Mouse (Mus musculus) embryo, embryonic 10 days (tissue): ENCODE measurements around the gene Fam89a.

Experiments used
- DNase-seq: peaks from one replicate; pipeline ENCODE4 v3.0.0-alpha.2; 2015; ENCODE audit warnings: low spot score

The Fam89a gene

DNA sequence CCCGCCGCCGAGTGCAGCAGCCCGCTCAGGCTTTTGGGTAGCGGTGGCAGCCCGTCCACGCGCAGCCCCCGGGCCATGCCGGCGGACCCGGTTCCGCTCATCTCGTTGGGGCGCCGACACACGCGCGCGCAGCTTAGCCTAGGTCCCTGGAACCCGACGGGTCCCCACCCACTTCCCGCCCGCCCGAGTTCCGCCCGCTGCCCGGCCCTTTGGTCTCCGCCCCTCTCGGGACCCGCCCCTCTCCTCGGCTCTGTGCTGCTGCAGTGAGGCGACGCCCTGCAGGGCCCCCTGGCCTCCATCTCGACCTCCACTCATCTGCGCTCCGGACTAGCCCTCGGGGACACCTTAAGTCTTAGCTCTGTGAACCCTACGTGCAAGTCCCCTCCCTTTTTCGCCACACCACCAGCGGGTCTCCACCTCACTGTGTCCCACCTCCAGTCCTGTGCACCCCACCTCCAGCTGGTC is at the start of gene Fam89a:
TSS of gene Fam89a (minus strand) at position 124 of the 465 bp plus-strand sequence.
- peak; percentile 73 for DNase-seq

DNA sequence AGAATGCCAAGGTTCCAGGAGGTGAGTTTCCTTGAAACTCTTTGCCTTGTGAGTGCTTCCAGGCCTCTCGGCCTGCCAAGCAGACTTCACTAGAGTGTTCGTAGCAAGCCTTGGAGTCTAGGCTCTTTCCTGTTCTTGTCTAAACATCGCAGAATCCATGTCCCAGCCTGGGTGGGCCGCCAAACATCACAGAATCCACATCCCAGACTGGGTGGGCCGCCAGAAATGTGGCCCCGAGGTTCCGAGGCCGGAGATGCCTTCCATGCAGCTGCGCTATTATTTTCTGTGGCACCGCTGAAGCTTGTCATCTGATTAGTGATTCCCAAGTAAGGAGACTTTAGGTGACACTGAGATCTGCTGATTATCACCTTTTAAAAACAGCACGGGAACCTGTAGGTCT is 48.9 kb upstream of the Fam89a start:
- DNase-seq = no peak

DNA sequence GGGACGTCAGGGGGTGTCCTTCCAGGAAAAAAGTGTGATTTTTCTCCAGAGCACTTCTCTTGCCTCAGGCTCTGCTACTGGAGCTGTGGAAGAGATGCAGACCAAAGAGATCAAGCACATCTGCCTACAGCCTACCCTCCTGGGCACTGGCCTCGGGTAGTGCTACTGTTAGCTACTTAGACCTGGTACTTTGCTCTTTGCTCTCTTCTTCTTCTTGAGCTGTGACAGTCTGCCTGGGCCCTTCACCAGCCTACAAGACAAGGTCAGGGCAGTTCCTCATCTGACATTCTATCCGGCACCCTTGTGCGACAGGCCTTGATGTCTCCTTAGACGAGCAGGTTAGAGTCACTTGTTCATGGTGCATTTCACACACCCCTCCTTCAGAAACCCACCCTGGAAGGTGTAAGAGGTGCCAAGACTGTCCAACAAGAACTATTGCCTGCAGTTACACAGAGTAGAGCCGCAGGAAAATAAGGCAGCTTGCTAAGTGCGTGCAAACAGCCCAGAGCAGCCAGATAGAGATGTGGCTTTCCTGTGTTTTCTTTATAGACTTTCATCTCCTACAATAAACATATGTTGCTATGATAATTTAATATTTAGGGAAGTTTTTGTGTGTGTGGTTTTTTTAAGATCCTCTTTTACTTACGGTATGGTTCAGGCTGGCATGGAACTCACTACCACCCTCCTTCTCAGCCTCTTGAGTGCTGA is 44.3 kb upstream of the Fam89a start:
- DNase-seq = no peak

DNA sequence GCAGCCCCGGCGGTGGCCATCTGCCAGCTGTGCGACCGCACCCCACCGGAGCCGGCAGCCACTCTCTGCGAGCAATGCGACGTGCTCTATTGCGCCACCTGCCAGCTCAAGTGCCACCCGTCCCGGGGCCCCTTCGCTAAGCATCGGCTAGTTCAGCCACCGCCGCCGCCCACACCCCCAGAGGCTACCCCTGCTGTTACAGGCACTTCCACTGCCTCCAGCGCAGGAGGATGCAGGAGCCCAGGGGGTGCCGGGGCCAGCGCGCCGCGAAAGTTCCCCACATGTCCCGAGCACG is 42.8 kb upstream of the Fam89a start:
- peak; percentile 76 for DNase-seq

DNA sequence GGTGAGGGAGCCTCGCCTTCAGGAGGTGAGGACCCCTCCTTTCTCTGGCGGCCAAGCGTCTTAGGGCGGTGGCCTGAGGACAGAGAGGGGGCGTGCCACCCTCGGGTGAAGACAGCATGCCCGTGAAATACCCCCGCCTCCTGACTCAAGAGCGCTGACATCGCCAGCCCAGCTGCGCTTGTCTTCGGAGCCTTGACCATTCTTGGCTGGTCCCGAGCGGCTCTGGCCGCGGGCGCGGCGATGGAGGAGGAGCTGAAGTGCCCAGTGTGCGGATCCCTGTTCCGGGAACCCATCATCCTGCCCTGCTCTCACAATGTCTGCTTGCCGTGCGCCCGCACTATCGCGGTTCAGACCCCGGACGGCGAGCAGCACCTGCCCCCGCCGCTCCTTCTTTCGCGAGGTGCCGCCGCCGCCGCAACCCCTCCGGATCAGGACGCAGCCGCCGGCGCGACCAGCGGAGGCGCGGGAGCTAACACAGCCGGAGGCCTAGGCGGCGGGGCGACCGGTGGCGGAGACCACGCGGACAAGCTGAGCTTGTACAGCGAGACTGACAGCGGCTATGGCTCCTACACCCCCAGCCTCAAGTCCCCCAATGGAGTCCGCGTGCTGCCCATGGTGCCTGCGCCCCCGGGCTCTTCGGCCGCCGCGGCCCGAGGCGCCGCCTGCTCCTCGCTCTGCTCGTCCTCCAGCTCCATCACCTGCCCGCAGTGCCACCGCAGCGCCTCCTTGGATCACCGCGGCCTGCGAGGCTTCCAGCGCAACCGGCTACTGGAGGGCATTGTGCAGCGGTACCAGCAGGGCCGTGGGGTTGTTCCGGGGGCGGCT is 42.2 kb upstream of the Fam89a start:
- DNase-seq = no peak

DNA sequence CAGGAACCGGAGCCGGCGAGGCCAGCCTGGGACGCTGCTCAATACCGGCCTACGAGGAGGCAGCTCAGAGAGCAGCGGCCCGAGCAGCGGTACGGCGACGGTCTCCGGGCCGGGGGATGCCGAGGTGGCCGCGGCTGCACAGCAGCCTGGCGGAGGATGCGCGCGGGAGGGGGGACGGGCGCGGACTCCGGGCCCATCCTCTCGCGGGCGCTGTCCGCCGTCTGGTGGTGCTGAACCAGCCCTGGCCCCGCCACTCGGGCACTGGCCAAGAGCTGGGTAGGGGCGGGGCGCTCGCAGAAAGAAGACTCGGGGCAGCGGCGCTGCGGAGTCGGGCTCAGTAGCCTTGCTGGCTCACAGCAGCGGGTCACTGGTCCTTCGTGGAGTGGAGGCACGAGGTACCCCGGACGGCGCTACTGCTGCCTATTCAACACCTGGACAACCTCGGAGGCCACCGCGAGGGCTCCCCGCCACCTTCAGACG is 41.6 kb upstream of the Fam89a start:
- peak; percentile 91 for DNase-seq

DNA sequence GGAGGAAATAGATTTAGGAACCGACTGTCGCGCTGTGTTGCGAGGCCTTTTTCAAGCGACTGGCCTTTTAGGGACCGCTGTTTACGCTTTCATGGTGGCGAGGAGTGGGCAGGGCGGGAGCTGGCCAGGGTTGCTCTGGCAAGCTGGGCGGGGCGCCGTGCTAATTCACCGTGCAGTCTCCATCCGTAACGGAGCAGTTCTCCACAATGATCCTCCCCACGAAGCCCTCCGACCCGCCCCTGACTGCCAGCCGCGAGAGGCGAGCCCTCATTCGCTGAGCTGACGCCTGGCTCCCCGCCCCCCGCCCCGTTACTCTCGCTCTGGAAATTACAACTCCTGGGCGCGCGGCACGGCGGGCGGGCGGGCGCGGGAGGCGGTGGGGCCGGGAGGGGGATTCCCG is 41.1 kb upstream of the Fam89a start, which contains the start of gene Trim67:
TSS of gene Trim67 (plus strand) at position 385 of the 400 bp plus-strand sequence.
- peak; percentile 91 for DNase-seq

DNA sequence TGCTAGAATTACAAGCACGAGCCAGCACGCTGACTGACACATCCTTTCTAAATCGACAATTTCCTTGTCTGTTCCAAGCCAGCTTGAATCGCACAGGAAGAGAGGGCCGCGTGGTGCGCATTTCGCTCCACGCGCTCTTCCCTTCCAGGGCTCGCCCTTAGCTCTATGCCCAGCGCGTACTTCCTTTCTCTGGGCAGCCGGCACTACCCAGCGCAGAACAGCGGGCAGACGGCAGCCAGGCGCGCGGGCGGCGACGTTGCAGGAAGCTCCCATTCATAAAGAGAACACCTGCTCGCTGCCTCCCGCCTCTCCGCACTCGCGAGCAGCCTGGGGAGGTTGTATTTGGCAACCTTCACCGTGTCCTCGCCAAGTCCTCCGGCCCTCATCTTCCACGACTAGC is 40.6 kb upstream of the Fam89a start:
- peak; percentile 41 for DNase-seq

DNA sequence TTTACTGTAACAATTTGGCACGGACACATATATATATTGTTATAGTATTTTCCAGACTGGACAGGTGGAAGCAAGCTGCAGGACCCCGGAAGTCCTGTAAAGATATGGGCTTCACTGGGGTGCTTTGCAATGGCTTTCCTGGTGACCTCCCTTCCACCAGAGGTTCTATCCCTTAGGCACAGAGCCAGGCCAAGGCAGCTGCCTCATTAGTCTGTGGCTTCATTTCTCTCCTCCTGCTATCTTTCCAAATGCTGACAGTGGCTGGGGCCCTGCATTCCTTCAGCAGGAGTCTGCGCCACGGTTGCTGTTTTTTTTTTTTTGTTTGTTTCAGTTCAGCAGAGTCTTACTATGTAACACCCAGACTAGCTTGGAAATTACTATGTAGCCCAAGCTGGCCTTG is 40.1 kb upstream of the Fam89a start:
- DNase-seq = no peak

DNA sequence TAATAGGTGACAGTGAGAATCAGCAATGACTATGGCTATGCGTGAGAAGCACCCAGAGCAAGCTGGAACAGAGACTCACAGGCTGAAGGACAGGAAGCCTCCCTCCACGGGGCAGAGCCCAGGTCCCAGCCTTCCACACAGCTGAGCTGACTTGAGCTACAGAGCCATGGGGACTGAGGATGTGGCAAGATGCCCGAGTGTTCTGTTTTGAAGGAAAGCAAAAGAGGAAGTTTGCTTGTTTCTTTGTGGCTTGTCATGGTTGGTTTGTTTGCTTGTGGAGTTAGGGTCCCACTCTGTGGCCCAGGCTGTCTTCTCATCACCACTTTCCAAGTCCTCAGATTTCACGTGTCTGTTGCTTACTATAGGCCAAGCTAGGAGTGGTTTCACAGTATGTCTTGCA is 39.0 kb upstream of the Fam89a start:
- no peak for DNase-seq

DNA sequence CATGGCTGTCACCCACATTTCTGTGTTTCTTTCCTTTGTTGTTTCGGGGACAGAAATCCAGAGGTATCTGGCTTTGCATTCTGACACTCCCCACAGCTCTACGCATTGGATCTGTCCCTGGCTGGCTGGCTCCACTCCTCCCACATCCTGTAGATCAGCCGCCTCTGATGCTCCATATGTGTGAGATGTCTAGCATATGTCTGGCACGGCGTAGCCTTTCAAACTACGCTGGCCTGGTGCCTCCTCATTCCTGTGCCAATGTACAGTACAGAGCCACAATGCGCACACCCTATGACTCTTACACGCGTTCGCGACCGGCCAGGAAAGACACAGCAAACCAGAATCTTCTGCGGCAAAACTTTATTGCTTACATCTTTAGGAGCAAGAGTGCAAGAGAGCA is 33.0 kb upstream of the Fam89a start:
- DNase-seq = no peak

DNA sequence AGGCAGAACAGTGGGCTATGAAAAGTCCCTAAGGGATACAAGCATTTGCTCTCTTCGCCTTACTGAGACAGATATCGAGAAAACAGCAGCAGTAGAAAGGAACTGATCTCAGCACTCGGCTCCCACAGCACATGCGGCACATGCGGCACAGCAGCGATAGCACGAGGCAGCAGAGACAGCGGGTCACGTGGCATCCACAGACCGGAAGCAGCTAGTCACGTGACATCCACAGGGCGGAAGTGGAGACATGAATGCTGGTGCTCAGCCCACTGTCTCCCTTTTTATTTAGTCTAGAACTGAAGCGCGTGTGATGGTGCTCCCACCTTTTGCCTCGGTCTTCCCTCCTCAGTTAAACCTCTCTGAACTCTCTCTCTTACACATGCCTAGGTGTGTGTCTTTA is 31.6 kb upstream of the Fam89a start:
- no peak for DNase-seq

DNA sequence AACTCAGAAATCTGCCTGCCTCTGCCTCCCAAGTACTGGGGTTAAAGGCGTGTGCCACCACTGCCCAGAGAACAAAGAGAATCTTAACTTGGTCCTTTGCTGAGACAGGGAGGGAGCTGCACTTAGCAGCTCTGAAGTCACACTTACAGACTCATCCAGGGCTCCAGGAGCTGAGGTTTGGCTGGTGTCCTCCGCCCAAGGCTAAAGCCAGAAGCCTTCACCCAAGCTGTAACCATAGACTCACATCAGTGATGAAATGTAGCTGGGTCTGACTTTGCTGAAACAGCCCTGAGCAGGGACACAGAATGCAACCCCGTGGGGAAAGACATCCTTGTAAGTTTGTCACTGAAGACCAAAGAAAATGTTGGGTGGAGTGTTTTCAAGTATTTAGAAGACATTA is 30.8 kb upstream of the Fam89a start:
- DNase-seq = no peak

DNA sequence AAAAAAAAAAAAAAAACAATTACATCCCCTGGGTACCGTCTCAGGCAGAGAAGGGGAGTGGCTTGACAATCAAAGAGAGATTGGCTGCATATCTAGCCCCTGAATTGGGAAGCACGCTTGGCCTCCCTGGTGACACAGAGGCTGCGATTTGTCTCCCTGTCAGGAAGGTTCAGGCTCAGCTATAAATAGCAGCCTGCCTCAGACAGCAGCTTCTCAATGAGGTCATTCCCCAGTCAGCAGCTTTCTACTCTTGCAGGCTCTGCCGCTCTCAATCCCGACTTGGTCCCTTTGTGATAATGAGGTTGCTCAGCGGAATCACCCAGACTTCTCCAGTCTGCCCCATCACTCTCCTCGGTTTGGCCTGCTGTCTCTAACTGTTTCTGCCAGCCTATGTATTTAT is 28.6 kb upstream of the Fam89a start:
- DNase-seq = peak; percentile 78

DNA sequence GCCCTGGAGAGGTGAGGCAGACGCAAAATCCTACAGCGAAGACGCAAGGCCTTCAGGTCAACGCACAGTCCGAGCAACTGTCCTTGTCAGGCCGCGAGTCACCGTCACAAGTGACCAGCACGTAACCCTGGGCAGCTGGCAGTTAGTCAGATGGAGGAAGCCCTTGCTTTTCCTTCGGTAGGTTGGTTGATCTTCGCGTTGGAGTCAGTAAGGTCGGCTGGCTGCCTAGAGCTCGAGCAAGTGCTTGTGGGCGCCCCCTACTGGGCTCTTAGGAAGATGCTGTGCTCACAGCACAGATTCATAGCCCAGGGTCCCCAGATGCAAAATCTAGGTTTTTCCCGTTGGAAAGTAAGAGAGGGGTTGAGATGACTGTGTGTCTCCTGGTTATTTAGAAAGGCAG is 24.1 kb upstream of the Fam89a start:
- DNase-seq = peak; percentile 81

DNA sequence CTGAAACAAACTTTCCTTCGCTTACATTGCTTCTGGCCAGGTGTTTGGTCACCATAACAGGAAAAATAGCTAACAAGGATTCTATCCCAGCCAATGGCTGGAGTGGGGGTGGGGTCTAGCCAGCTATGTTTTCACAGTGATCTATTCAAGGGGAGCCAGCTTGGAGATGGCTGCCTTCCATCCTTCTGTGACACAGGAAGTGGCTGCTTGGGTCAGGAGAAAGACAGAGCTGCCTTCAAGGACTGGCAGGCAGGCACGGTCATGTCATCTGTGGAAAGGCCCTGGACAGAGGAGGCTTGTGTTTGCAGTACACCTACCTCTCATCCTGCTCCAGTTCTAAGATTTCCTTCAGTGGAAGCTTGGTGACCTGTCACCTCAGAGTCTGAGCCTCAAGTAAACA is 20.8 kb upstream of the Fam89a start:
- DNase-seq = no peak

DNA sequence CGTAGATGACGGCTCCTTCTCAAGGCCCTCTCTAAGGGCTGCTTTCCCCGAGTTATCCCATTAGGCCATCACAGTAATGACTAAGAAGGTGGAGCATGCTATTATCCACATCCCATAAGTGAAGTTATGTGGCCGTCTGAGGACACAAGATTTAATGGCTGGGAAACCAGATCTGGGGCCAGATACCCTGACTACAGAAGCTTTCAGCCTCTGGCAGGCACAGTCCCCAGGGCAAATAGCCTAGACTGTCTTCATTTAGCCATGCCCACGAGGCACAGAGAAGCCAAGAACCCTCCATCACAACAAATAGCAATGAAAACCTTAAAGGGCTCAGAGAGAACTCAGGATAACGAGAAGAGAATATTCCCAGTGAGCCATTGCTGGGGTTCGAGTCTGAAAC is 11.4 kb upstream of the Fam89a start:
- no peak for DNase-seq

DNA sequence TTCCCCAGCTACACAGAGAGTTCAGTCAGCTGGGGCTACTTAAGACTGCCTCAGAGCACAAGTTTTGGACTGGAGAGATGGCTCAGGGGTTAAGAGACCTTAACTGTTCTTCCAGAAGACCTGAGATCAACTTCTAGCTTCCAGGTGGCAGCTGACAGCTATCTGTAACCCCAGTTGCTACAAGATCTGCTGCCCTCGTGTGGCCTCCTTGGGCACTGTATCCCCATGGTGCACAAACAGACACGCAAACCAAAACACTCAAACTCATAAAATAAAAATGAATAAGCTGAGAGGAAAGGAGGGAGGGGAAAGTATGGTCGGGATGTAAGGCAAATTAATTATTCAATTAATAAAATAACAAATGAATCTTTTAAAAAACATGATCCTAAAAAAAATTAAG is 6.9 kb upstream of the Fam89a start:
- peak; percentile 58 for DNase-seq

DNA sequence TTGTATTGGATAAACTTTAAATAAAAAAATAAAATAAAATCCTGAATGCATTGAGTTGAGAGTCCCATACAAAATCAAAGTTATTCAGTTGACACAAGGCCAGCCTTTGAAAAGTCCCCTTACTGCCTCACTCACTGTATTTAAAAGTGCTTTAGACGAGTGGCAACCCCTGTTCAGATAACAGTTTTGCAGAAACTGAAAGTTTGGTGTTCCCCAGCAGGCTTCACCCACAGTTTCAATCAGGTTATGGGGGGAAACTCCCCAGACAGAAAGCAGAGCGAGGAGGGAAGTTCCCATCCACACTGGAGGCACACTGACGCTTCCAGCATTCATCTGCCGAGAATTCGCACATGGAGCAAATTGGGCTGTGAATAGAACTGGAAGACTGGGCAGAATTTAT is 5.0 kb upstream of the Fam89a start:
- DNase-seq = no peak

DNA sequence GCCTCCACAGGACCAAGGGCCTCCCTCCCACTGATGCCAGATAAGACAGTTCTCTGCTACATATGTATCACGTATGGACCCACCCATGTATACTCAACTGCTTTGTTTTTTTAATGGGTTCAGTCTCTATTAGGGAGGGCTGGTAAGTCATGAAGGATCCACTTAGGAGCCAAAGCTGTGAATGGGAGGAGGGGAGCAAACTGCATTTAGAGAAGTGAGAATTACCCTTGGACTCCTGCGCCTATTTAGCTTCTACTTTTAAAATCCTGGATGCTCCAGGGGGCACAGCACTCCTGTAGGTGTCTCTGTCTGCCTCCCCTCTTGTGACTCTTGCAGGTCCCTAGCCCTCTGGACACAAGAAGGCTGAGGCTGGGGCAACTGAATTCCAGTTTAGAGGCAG is 4.5 kb upstream of the Fam89a start:
- no peak for DNase-seq

DNA sequence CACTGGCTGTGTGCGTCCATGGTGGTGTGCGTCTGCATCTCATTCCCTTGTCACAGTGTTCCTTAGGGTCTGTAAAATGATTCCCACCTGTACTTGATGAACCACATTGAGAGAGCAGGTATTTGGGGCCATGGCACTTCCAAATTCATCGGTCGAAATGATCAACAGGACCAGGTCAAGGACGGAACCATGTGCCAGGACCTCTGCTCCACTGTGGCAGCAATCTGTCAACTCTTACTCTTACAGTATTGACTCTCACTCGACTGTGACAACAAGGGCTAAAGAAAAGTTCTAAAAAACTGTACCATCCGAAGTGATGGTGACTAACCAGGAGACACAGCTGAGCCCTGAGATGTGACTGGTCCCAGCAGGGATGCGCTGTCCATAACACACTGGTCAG is 3.8 kb upstream of the Fam89a start:
- DNase-seq = no peak

DNA sequence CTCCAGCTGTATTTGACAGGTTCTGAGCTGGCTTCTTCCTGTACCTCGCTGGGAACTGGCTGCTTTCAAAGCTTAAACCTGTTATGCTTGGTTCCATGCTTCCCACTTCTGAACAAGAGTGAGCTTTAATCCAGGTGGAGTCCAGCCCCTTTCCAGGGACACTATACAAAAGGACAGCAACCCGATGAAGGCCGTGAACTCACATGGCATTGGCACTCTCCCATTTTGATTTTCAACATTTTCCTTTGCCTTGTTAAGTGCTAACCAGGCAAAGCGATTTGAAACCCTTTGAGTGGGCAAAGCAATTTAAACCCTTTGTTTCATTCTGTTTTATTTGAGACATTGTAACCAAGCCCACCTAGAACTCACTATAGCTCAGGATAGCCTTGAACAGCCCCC is 3.2 kb upstream of the Fam89a start:
- no peak for DNase-seq

DNA sequence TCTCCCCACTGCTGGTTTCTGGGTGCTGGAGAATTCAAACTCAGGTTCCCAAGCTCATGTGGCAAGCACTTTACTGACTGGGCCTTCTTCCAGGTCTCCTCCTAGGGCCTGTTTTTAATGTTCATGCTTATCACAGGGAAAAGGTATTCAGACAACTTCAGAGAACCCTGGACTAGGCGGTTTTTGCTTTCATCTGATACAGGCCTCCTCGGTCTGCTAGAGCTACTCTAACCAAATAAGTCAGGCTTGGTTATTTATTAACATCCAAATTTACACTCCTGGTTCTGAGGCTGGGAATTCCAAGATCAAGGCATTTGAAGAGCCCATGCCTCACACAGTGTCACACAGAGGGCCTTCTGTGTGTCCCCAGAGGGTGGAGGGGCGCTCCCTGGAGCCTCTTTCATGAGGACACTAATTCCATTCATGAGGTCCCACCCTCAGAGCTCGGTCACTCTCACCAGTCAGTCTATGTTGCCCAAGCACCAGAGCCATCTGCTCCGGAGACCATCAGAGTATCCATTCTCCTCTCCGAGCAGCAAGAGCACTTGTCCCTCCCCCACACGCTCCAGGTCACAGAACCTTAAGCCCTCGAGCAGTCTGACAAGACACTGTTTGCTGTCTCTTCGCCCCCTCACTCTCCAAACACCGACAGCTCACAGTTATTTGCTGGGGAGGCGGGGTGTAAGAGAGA is 2.6 kb upstream of the Fam89a start:
- peak; percentile 55 for DNase-seq
